Mouse (Mus musculus) heart, adult 2 months (tissue): ENCODE measurements around the gene Apol7e.
"Not testable (repeated sequence)": the region's sequence is repeated elsewhere in the genome, so short reads cannot be mapped to it uniquely, and the experiment has no call there.

ENCODE experiments used
- CTCF ChIP-seq: fragments of 200-600 bp; IDR thresholded peaks from 2 replicates; pipeline ENCODE4 v1.8.1; 2022; ENCODE audit warnings: antibody characterized with exemption, mild to moderate bottlenecking, moderate library complexity
- POLR2A ChIP-seq: fragments of 200-500 bp; IDR thresholded peaks from 2 replicates; pipeline ENCODE4 v1.6.1; 2011; ENCODE audit warnings: mild to moderate bottlenecking, low read depth, low read length, control low read depth; ENCODE audit not compliant: insufficient read depth

DNA sequence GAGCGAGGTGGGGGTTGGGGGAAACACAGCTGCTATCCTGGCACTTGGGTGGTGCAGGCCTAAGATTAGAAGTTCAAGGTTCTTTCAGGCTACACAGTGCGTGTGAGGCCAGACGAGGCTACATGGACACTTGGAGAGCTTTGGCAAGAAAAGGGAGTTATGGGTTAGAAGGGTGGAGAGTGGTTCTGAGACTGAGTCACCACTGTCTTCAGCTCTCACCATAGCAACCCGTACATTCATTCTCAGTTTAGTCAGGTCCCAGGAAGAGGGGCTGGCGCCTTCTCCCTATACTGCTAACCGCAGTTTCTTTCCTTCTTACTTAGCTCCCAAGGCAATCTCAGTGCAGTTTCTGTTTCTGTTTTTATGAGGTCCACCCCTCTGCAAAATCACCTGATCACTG, 42.9 kb downstream of the Apol7e start:
- not testable (repeated sequence) for TF ChIP-seq POLR2A, CTCF
